33 mouse cellular contexts compared by ENCODE assay signal in genomic region chr2:25846516-25846915, GRCm38 (mm10). TPM values are rescaled to one million over a fixed set of nuclear protein-coding genes. Genes with fewer than 3 reads are reported as not detected.
"Had no signal": no experiment of that assay in that cellular context is flagged by ENCODE, and none has a peak within 500 bp of the region (broad histone marks: within the 10 kb centered on the region; RNA-seq: fewer than 3 reads in every experiment).

No protein-coding gene starts in this region.

- DNase-seq: kidney, adult 11 months; kidney, adult 8-10 months; kidney, postnatal 10 days; kidney, postnatal 4 days; layer of hippocampus, adult 9-11 months; liver, postnatal 0 days; lung, embryonic 14.5 days; retina, postnatal 1 day; right cerebral cortex, postnatal 25 days; spleen, adult 18-20 months; thymus, postnatal 36 days had no signal

- H3K4me1 ChIP-seq: kidney, embryonic 15.5 days; megakaryocyte, embryonic 14.5 days; midbrain, embryonic 13.5 days; neural tube, embryonic 13.5 days; stomach, embryonic 15.5 days had no signal

- H3K4me3 ChIP-seq: kidney, embryonic 15.5 days; layer of hippocampus, adult 2 months; limb, embryonic 12.5 days; limb, embryonic 15.5 days; megakaryocyte, embryonic 14.5 days; midbrain, embryonic 10.5 days; midbrain, embryonic 13.5 days; myocyte; neural tube, embryonic 13.5 days; stomach, embryonic 15.5 days had no signal

- H3K27me3 ChIP-seq: kidney, embryonic 15.5 days; limb, embryonic 12.5 days; limb, embryonic 15.5 days; midbrain, embryonic 13.5 days; neural tube, embryonic 13.5 days; stomach, embryonic 15.5 days had no signal

- H3K27ac ChIP-seq: kidney, embryonic 15.5 days; layer of hippocampus, adult 2 months; limb, embryonic 12.5 days; liver, embryonic 14.5 days; midbrain, embryonic 10.5 days; midbrain, embryonic 13.5 days; neural tube, embryonic 13.5 days; stomach, embryonic 15.5 days had no signal

RNA-seq across cellular contexts. Expression of gene Sohlh1, which starts 0.5 kb away (rescaled TPM):
- total RNA-seq: layer of hippocampus, adult 2 months; layer of hippocampus, postnatal 25 days; left cerebral cortex, adult 18-20 months; left cerebral cortex, postnatal 10 days; left cerebral cortex, postnatal 36 days; monocyte, adult 5-6 weeks; neutrophil, adult 5-6 weeks had no signal
- polyA plus RNA-seq: kidney, embryonic 15.5 days; limb, embryonic 15.5 days; liver, embryonic 11.5 days; liver, embryonic 14.5 days; liver, postnatal 0 days; lung, embryonic 14.5 days; lung, postnatal 0 days; midbrain, embryonic 10.5 days; midbrain, embryonic 13.5 days; midbrain, embryonic 16.5 days; myocyte; neural tube, embryonic 13.5 days; stomach, embryonic 15.5 days had no signal

RNA-seq across cellular contexts. Expression of gene Kcnt1, which starts 17.0 kb away (rescaled TPM):
- total RNA-seq: monocyte, adult 5-6 weeks; neutrophil, adult 5-6 weeks had no signal
- polyA plus RNA-seq: myocyte had no signal

RNA-seq across cellular contexts. Expression of gene Lcn9, which starts 23.6 kb away (rescaled TPM):
- total RNA-seq: layer of hippocampus, adult 2 months; layer of hippocampus, postnatal 25 days; left cerebral cortex, adult 18-20 months; left cerebral cortex, postnatal 10 days; left cerebral cortex, postnatal 36 days; monocyte, adult 5-6 weeks; neutrophil, adult 5-6 weeks had no signal
- polyA plus RNA-seq: kidney, embryonic 15.5 days; limb, embryonic 12.5 days; limb, embryonic 15.5 days; liver, embryonic 11.5 days; liver, embryonic 14.5 days; liver, postnatal 0 days; lung, embryonic 14.5 days; lung, postnatal 0 days; midbrain, embryonic 10.5 days; midbrain, embryonic 13.5 days; midbrain, embryonic 16.5 days; myocyte; neural tube, embryonic 13.5 days; stomach, embryonic 15.5 days; urinary bladder, adult 2 months had no signal

RNA-seq across cellular contexts. Expression of gene Glt6d1, which starts 30.9 kb away (rescaled TPM):
- total RNA-seq: layer of hippocampus, adult 2 months; layer of hippocampus, postnatal 25 days; left cerebral cortex, adult 18-20 months; left cerebral cortex, postnatal 10 days; left cerebral cortex, postnatal 36 days; monocyte, adult 5-6 weeks; neutrophil, adult 5-6 weeks had no signal
- polyA plus RNA-seq: kidney, embryonic 15.5 days; limb, embryonic 12.5 days; limb, embryonic 15.5 days; liver, embryonic 11.5 days; liver, embryonic 14.5 days; liver, postnatal 0 days; lung, embryonic 14.5 days; lung, postnatal 0 days; midbrain, embryonic 10.5 days; midbrain, embryonic 13.5 days; midbrain, embryonic 16.5 days; myocyte; neural tube, embryonic 13.5 days; stomach, embryonic 15.5 days; thymus, postnatal 0 days; urinary bladder, adult 2 months had no signal
